23 mouse cellular contexts compared by ENCODE assay signal in the genomic region with DNA sequence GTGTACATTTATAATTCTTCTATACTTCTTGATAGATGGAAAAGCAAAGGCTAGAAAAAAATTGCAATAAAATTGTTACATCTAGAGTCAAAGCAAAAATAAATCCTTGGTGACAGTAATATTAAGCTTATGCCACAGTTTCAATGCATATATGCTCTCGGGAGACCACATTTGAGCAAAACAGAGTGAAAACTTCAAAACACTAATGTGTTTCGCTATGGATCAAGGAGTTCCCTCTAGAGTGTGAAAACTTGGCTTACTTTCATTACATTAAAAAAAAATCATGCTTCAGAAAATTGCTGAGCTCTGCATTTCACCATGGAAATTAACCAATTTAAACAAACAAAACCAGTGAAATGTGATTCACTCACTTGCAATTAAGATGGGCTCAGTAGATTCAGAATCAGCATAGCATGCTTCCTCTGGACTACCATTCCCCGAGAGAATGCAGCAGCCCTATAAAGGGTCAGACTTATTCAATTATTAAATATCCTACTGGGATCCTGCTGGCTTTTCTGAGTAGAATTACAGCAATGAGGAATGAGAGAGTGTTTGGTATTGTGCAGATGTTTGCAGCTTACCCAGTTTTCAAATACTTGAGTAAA.
A peak's percentile ranks its signal among the peaks of the same experiment; 100 is the strongest.
DNase-seq lines count a peak whose midpoint lies in the region; ATAC-seq lines count a peak whose summit lies in the region.
"Had no signal": no experiment of that assay in that cellular context is flagged by ENCODE, and none has a peak within 500 bp of the region (broad histone marks: within the 10 kb centered on the region; RNA-seq: fewer than 3 reads in every experiment).

No protein-coding gene starts in this region.

- 0 out of 2 replicates have a peak, but pooled peaks have one; percentile 57 for ATAC-seq in hindbrain, embryonic 13.5 days (ENCODE audit: low FRiP score)
- ATAC-seq in hindbrain, embryonic 11.5 days (ENCODE audit: low FRiP score), result no peak
- ATAC-seq in hindbrain, embryonic 16.5 days, result peak; percentile 64; the same call in 1 of the 2 replicates
- no peak for ATAC-seq in heart, embryonic 12.5 days (ENCODE audit: insufficient number of reproducible peaks, low FRiP score)
- ATAC-seq: intestine, embryonic 15.5 days had no signal

- no peaks in the 10 kb centered on the region for H3K9me3 ChIP-seq in hindbrain, embryonic 13.5 days
- H3K9me3 ChIP-seq in hindbrain, embryonic 11.5 days (ENCODE audit: control insufficient read depth, low read length), result no peaks in the 10 kb centered on the region
- no peaks in the 10 kb centered on the region for H3K9me3 ChIP-seq in hindbrain, embryonic 16.5 days (ENCODE audit: control insufficient read depth, low read length)
- no peaks in the 10 kb centered on the region for H3K9me3 ChIP-seq in heart, embryonic 12.5 days (replicated peaks)
- H3K9me3 ChIP-seq: embryonic facial prominence, embryonic 13.5 days; heart, embryonic 15.5 days; intestine, embryonic 15.5 days; liver, embryonic 13.5 days had no signal

- no peaks in the 10 kb centered on the region for H3K27me3 ChIP-seq in hindbrain, embryonic 13.5 days
- H3K27me3 ChIP-seq in hindbrain, embryonic 11.5 days (ENCODE audit: control insufficient read depth, insufficient read depth, low read length), result no peaks in the 10 kb centered on the region
- no peaks in the 10 kb centered on the region for H3K27me3 ChIP-seq in hindbrain, embryonic 16.5 days (replicated peaks; ENCODE audit: control insufficient read depth, insufficient read depth, low read length)
- no peaks in the 10 kb centered on the region for H3K27me3 ChIP-seq in heart, embryonic 12.5 days (replicated peaks)
- H3K27me3 ChIP-seq: embryonic facial prominence, embryonic 13.5 days; heart, embryonic 15.5 days; intestine, embryonic 15.5 days; liver, embryonic 13.5 days had no signal

- H3K36me3 ChIP-seq in hindbrain, embryonic 13.5 days, result no peaks in the 10 kb centered on the region
- no peaks in the 10 kb centered on the region for H3K36me3 ChIP-seq in hindbrain, embryonic 11.5 days (ENCODE audit: control insufficient read depth, insufficient read depth, low read length)
- H3K36me3 ChIP-seq in hindbrain, embryonic 16.5 days (ENCODE audit: control insufficient read depth, insufficient read depth, low read length), result no peaks in the 10 kb centered on the region
- no peaks in the 10 kb centered on the region for H3K36me3 ChIP-seq in heart, embryonic 12.5 days
- H3K36me3 ChIP-seq: embryonic facial prominence, embryonic 13.5 days; heart, embryonic 15.5 days; intestine, embryonic 15.5 days; liver, embryonic 13.5 days had no signal

- no peak overlapping the region for H3K27ac ChIP-seq in hindbrain, embryonic 13.5 days
- H3K27ac ChIP-seq in hindbrain, embryonic 11.5 days (ENCODE audit: low read depth, low read length), result no peak overlapping the region
- H3K27ac ChIP-seq in hindbrain, embryonic 16.5 days (ENCODE audit: low read depth, low read length), result no peak overlapping the region
- no peak overlapping the region for H3K27ac ChIP-seq in heart, embryonic 12.5 days (ENCODE audit: poor library complexity, severe bottlenecking)
- H3K27ac ChIP-seq: embryonic facial prominence, embryonic 13.5 days; heart, adult 2 months; heart, embryonic 15.5 days; intestine, embryonic 15.5 days; left cerebral cortex, adult 2 months; liver, embryonic 13.5 days had no signal

- WGBS in hindbrain, embryonic 13.5 days, result 55% methylated on average over 3 of the region's 3 CpGs
- WGBS in hindbrain, embryonic 11.5 days, result 73% methylated on average over 3 of the region's 3 CpGs
- WGBS in hindbrain, embryonic 16.5 days, result 44% methylated on average over 3 of the region's 3 CpGs
- 75% methylated on average over 3 of the region's 3 CpGs for WGBS in heart, embryonic 12.5 days

- H3K4me1 ChIP-seq in hindbrain, embryonic 13.5 days (replicated peaks), result no peaks in the 10 kb centered on the region
- no peaks in the 10 kb centered on the region for H3K4me1 ChIP-seq in hindbrain, embryonic 11.5 days (replicated peaks; ENCODE audit: control insufficient read depth, insufficient read depth, low read length)
- no peaks in the 10 kb centered on the region for H3K4me1 ChIP-seq in hindbrain, embryonic 16.5 days (ENCODE audit: control insufficient read depth, insufficient read depth, low read depth, low read length)
- no peaks in the 10 kb centered on the region for H3K4me1 ChIP-seq in heart, embryonic 12.5 days (replicated peaks)
- H3K4me1 ChIP-seq: embryonic facial prominence, embryonic 13.5 days; heart, embryonic 15.5 days; intestine, embryonic 15.5 days; liver, embryonic 13.5 days had no signal

- no peak overlapping the region for H3K4me3 ChIP-seq in hindbrain, embryonic 13.5 days
- no peak overlapping the region for H3K4me3 ChIP-seq in hindbrain, embryonic 11.5 days (ENCODE audit: low read depth, low read length)
- H3K4me3 ChIP-seq in hindbrain, embryonic 16.5 days (ENCODE audit: low read length), result no peak overlapping the region
- no peak overlapping the region for H3K4me3 ChIP-seq in heart, embryonic 12.5 days
- H3K4me3 ChIP-seq: embryonic facial prominence, embryonic 13.5 days; heart, adult 2 months; heart, embryonic 15.5 days; intestine, embryonic 15.5 days; left cerebral cortex, adult 2 months; liver, embryonic 13.5 days had no signal

- no peak overlapping the region for H3K4me2 ChIP-seq in hindbrain, embryonic 13.5 days
- H3K4me2 ChIP-seq in hindbrain, embryonic 11.5 days (replicated peaks; ENCODE audit: low read depth, low read length), result no peak overlapping the region
- H3K4me2 ChIP-seq in hindbrain, embryonic 16.5 days (ENCODE audit: low read length), result no peak overlapping the region
- H3K4me2 ChIP-seq in heart, embryonic 12.5 days, result no peak overlapping the region
- H3K4me2 ChIP-seq: embryonic facial prominence, embryonic 13.5 days; heart, embryonic 15.5 days; intestine, embryonic 15.5 days; liver, embryonic 13.5 days; lung, embryonic 14.5 days had no signal

- no peak overlapping the region for H3K9ac ChIP-seq in hindbrain, embryonic 13.5 days
- no peak overlapping the region for H3K9ac ChIP-seq in hindbrain, embryonic 11.5 days (ENCODE audit: low read depth, low read length)
- no peak overlapping the region for H3K9ac ChIP-seq in hindbrain, embryonic 16.5 days (ENCODE audit: low read depth, low read length)
- no peak overlapping the region for H3K9ac ChIP-seq in heart, embryonic 12.5 days
- H3K9ac ChIP-seq: embryonic facial prominence, embryonic 13.5 days; heart, embryonic 15.5 days; intestine, embryonic 15.5 days; liver, embryonic 13.5 days; lung, embryonic 14.5 days had no signal

- DNase-seq in hindbrain, embryonic 11.5 days (ENCODE audit: low spot score), result no peak
- peak; percentile 13 for DNase-seq in Muller cell, postnatal 12 days (ENCODE audit: inconsistent ontology term)
- DNase-seq in retina, embryonic 14.5 days (ENCODE audit: low spot score), result peak; percentile 47
- DNase-seq in frontal cortex, postnatal 36 days (ENCODE audit: low spot score in 2 of 2), result no peak
- DNase-seq: adrenal gland, postnatal 25 days; cerebellum, adult 8-10 months; gastrocnemius, postnatal 25 days; heart, adult 2 months; heart, postnatal 4 days; kidney, adult 9 months; kidney, postnatal 25 days; layer of hippocampus, adult 9-11 months; left cerebral cortex, postnatal 4 days; liver, embryonic 13.5 days; lung, embryonic 14.5 days; lung, postnatal 36 days had no signal

Comparison
In these comparisons a context has a peak if more than half of its experiments do, and no peak if none do; other contexts are left out.
1. ATAC-seq: peak in hindbrain, embryonic 13.5 days (single experiment) and hindbrain, embryonic 16.5 days (single experiment); none in hindbrain, embryonic 11.5 days (single experiment) and heart, embryonic 12.5 days (single experiment).
2. DNase-seq: peak in Muller cell, postnatal 12 days (single experiment) and retina, embryonic 14.5 days (single experiment); none in hindbrain, embryonic 11.5 days (single experiment) and frontal cortex, postnatal 36 days (0 of 2).